Mouse (Mus musculus): ENCODE data around the gene Vmn1r69.

Vmn1r69 gene

DNA sequence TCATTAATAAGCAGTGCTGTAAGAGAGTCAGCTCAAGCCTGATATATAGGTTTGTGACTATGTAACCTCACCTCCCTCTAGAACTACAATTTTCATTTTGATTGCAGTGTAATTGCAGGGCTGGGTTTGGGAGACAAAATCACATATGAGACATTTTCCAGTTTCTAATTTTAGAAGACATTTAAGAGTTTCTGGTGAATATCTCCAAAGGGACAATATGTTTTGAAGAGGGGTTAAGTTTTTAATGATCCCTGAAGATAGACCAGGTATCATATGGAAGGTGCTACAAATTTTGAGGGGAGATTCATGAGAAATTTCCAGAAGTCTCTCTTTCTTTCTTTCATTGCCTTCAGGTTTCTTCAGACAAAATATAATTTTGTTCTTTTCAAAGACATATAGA, at the start of gene Vmn1r69:
Vmn1r69 (minus strand) TSS at position 101 of the 400 bp plus-strand sequence.
- in situ Hi-C loops (cut with MboI; ENCODE audit: unreplicated experiment in 2 of 2): no loop called here

DNA sequence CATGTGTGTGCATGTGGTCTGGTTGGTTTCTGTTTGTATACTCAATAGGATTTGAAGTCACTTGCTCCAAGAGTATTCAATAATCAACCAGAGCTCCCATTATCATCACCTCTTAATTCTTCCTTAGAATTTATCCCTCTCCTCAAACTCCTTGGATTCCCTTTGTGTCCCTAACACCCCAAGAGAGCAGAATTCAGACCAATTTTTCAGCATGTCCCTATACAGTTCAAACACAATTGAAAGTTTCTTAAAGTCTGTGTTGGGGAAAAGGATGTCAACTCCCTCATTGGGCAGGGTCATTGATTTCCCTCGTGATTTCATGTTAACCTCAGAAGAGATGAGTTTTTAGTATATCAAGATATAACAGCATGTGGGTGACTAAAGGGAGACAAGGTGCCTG, 17.8 kb upstream of the Vmn1r69 start, which contains the start of gene Vmn1r70:
Vmn1r70 (plus strand) TSS at position 301 of the 400 bp plus-strand sequence.
- in situ Hi-C loops (cut with MboI; ENCODE audit: unreplicated experiment in 2 of 2): no loop called here

DNA sequence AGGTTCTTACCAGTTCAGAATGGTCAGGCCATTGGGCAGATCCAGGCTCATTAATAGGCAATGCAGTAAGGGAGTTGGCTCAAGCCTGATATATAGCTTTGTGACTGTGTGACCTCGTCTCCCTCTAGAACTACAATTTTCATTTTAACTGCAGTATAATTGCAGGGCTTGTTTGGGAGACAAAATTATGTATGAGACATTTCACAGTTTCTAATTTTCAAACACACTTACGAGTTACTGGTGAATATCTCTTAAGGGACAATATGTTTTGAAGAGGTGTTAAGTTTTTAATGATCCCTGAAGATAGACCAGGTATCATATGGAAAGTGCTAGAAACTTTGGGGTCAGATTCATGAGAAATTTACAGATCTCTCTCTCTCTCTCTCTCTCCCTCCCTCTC, 55.1 kb downstream of the Vmn1r69 start, which contains the start of gene Vmn1r68:
Vmn1r68 (minus strand) TSS at position 101 of the 400 bp plus-strand sequence.
- in situ Hi-C loops (cut with MboI; ENCODE audit: unreplicated experiment in 2 of 2): no loop called here

Data from v-Abl transformed pro-B cells (cell line).